Mouse (Mus musculus): Measurements from ENCODE around the gene Traf3ip1.

Traf3ip1 gene

DNA sequence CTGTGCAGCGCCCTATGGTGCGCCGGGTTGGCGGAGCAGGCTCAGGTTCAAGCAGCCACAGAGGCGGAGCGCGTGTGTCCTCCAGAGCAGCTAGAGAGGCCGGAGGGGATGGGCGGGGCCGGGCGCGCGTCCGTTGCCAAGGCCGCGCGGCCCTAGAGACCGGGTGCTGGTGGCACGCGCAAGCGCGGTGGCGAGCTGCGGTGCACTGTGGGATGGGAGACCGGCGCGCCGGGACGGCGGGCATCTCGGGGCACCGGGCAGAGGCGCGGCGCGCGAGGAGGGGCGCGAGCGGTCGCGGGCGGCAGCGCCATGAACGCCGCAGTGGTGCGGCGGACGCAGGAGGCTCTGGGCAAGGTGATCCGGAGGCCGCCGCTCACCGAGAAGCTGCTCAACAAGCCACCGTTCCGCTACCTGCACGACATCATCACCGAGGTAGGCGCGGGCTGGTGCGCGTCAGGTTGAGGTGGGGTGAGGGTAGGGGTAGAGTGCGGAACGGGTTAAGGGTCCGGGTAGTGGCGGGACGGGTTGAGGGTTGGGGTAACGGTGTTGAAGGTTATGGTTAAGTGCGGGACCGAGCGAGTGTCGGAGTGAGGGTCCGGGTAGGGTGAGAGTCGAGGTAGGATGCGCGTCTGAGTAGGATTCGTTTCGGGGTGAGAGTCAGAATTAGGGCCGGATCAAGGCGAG lies at the start of gene Traf3ip1:
Traf3ip1 (plus strand) TSS at position 191 of the 684 bp plus-strand sequence.
- DNase-seq, result peak; percentile 93

DNA sequence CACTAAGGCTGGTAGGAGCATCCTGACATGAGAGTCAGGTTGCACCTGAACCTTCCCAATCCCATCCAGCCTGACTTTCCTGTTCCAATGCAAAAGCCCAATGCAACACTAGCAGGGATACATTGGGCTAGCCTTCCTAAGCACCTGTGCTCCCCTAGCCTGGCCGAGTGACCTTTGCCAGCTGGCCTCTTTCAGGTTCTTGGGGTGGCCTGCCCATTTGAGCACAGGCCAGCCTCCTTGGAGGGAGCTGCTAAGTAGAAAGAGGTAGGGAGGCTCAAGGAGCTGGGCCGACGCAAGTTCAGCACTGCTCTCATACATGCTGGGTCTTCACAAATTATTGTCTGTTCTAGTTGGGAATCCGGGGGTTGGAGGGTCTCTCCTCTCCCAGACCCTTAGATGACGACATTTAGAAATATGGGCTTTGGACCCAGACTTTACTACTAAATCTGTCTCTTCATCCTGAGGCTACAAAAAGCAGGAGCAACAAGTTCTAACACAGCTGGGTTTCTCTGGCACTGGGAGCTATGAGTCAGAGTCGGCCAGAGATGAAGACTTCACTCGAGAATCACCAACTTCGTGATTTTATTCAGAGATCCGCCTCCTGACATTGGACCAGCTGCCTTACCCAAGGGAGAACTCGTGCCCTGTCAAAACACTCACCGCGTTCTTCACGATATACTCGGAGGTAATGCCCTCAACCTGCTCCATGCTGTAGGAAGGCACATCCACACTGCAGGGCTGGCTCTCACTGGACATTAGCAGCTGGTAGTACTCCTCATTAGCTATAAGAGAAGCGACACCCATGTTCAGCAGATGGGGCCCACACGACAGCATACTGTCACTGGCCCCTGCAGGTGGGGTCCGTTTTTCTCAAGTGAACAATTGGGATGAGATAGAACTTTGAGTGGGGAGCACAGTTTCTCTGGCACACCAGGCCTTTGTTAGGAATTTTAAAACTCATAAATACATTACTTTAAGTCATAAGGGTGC lies 49.3 kb upstream of the Traf3ip1 start:
- no peak for DNase-seq

GRCm38 (mm10) chr1:91446060-91446459 lies 48.4 kb upstream of the Traf3ip1 start:
- DNase-seq, result peak; percentile 97

GRCm38 (mm10) chr1:91446511-91446910 lies 47.9 kb upstream of the Traf3ip1 start:
- DNase-seq, result no peak

DNA sequence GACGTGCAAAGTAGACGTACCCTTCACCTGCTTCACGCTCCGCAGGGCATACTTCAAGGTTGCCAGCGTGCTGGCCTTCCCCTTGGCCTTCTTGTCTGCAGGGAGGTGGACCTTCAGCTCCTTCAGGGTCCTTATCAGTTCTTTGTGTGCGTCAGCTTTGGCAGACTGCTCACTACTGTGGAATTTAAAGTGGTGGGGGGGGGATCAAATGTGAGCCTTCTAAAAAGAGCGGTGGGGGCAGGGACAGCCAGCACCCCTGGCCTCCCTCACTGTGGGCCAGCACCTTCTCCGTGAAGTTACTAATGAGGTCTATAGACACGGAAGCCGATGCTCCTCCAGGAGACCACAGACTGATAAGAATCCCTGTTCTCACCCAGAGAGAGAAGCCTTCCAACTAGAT lies 45.8 kb upstream of the Traf3ip1 start:
- DNase-seq, result no peak

- no peak for DNase-seq
Observed at GRCm38 (mm10) chr1:91450851-91451250, 43.6 kb upstream of the Traf3ip1 start.

DNA sequence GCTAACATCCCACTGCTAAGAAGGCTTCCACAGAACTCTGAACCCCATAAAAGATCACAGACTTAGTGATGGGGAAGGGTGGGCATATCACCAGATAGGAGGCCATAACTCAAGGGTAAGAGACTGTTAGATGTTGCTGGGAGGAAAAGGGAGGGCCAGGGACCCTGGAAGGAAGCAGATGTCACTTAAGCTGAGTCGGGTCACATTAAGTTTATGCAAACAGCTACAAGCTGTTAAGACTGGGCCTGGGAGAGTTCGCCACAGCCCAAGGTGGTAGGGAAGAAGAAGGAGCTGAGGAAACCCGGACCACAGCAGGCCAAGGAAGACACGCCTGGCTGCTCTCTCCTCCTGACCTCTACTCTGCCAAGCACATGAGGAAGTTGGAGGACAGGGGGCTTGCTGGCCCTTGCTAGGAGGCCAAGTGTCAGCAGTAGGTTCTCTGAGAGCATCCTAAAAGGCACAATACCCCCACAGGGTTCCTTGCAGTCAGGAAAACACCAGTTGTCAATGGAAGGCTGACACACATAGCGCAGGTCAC lies 42.8 kb upstream of the Traf3ip1 start:
- no peak for DNase-seq

- DNase-seq, result no peak
Observed at GRCm38 (mm10) chr1:91453932-91454331, 40.5 kb upstream of the Traf3ip1 start.

GRCm38 (mm10) chr1:91454366-91454765 lies 40.1 kb upstream of the Traf3ip1 start:
- DNase-seq, result peak; percentile 44

GRCm38 (mm10) chr1:91454927-91455326 lies 39.5 kb upstream of the Traf3ip1 start:
- DNase-seq, result no peak

GRCm38 (mm10) chr1:91455661-91456161 lies 38.7 kb upstream of the Traf3ip1 start:
- peak; percentile 90 for DNase-seq

- peak; percentile 80 for DNase-seq
Observed at GRCm38 (mm10) chr1:91456301-91456801, 38.1 kb upstream of the Traf3ip1 start.

- DNase-seq, result no peak
Observed at GRCm38 (mm10) chr1:91457116-91457515, 37.3 kb upstream of the Traf3ip1 start.

- no peak for DNase-seq
Observed at GRCm38 (mm10) chr1:91457698-91458097, 36.7 kb upstream of the Traf3ip1 start.

DNA sequence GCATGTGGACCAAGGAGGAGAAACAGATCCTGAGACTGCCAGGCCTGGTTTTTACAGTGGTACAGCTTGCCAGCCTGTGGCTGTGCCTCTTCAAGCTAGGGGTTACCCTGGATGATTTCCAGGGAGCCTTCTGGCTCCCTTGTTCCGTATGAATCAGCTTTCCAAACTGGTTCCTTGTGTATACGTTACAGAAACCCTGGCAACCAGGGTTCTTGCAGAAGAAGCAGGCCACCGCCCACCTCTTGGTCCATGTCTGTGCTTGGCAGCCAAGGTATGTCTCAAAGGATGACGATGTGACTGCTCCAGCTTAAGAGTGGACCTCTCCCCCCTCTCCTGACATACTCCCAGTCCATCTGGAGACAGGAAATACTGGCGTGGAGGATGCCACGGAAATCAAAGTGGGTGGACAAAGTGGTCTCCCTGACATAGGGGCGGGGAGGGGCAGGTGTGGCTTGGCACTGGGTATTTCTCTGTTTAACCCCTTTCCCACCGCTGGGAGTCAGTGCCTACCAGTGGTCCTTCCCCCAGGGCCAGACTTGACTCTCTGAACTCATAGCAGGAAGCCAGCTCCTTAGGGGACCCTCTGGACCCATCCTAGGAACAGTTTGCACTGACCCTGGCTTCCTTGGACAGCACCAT lies 36.1 kb upstream of the Traf3ip1 start:
- DNase-seq, result peak; percentile 61

- peak; percentile 99 for DNase-seq
Observed at GRCm38 (mm10) chr1:91459059-91459809, 35.2 kb upstream of the Traf3ip1 start, which contains the start of gene Per2. TSS of gene Per2 (minus strand) at chr1:91459324.

- DNase-seq, result no peak
Observed at GRCm38 (mm10) chr1:91460069-91460468, 34.4 kb upstream of the Traf3ip1 start.

GRCm38 (mm10) chr1:91460564-91460963 lies 33.9 kb upstream of the Traf3ip1 start:
- DNase-seq, result no peak

- DNase-seq, result peak; percentile 77
Observed at GRCm38 (mm10) chr1:91463336-91463995, 31.0 kb upstream of the Traf3ip1 start.

GRCm38 (mm10) chr1:91464436-91464835 lies 30.0 kb upstream of the Traf3ip1 start:
- peak; percentile 72 for DNase-seq

GRCm38 (mm10) chr1:91465244-91465643 lies 29.2 kb upstream of the Traf3ip1 start:
- peak; percentile 86 for DNase-seq

Data from kidney, adult 11 months (tissue).